Mouse (Mus musculus) spleen, adult 2 months (tissue): ENCODE data around the gene Svs5.

Experiments used
- CTCF ChIP-seq: fragments of 200-500 bp; IDR thresholded peaks from 2 replicates; pipeline ENCODE4 v1.5.1; 2011; ENCODE audit warnings: mild to moderate bottlenecking, inconsistent platforms; ENCODE audit not compliant: insufficient read depth, insufficient read length, insufficient replicate concordance; ENCODE audit errors: extremely low read depth
- POLR2A ChIP-seq: fragments of 200-500 bp; IDR thresholded peaks from 2 replicates; pipeline ENCODE4 v1.6.1; 2011; ENCODE audit warnings: low read depth, low read length, inconsistent platforms

DNA sequence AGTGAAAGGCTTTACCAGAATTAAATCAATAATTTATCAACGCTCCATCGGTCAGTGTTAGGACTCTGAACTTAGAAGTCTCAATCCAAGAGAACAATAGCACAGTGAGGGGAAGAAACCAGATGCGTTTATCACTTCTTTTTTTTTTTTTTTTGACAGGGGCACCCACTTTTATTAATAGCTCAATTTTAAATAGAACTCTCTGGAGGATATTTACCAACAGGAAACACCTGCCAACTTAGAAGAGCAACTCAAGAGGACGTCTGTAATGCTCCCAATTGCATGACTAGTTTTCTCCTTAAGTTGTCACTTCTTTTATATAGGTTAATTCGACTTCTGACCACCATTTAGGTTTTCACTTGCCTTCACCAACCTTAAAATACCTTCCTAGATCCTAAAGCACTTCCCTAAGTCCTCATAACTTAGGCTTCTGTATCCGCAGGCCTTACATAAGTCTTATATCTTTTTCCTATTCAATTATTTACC, 36.1 kb downstream of the Svs5 start:
- TF ChIP-seq CTCF (no peak), POLR2A (no peak)
